Mouse (Mus musculus): ENCODE data around the gene Stk11ip. TPM values are rescaled to one million over a fixed set of nuclear protein-coding genes. Genes with fewer than 3 reads are reported as not detected.

Gene Stk11ip
- polyA plus RNA-seq, 1 experiment from 2014 or later: 30.5 TPM

DNA sequence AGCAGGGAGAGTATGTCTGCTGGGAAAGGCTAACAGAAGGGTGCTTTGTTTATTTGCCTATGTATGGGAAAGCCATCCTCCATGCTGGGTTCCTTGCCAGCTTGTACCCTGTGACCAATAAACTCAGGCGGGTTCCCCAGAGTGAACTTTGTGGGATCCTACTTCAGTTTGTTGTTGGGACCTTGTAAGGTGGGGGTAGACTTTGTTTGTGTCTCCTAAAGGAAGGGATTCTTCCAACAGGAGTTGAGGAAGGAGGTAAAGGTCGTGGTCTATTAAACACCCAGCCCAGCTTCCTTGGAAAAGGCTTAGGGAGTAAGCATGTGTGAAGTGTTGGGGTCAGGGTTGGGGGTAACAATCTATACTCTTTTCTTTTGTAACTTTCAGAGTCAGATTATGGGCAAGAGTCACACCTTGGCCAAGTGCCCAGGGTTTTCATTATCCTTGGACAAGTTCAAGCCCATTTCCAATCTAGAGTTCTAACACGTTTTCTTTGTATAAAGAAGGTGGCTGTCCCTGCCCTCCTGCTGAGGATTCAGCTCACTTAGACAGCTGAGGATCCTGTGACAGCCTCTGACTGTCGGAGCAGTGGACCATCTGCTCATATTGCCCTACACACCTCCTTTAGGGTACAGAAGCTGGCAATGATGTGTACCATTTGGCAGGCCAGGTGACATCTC is 40.0 kb downstream of the Stk11ip start:
- Histone ChIP-seq H3K36me3 (peaks cover 13% of the 10 kb centered on the region), H3K4me1 (peaks cover 12% of the 10 kb centered on the region), H3K9me3 (0 out of 2 replicates have a peak, but pooled peaks cover 4% of the 10 kb centered on the region), H3K27me3 (no peaks in the 10 kb centered on the region), H3K4me2 (replicated peaks) (no peak overlapping the region), H3K4me3 (no peak overlapping the region), H3K27ac (replicated peaks) (no peak overlapping the region), H3K9ac (replicated peaks) (no peak overlapping the region)
- 49% methylated on average over 4 of the region's 4 CpGs for WGBS
- ATAC-seq (ENCODE audit: low FRiP score, low read depth): no peak

GRCm38 (mm10) chr1:75561898-75562238 is 40.5 kb downstream of the Stk11ip start:
- no peak for ATAC-seq (ENCODE audit: low FRiP score, low read depth)
- H3K27ac ChIP-seq (replicated peaks): no peak overlapping the region
- H3K4me3 ChIP-seq: no peak overlapping the region
- H3K36me3 ChIP-seq: peaks cover 9% of the 10 kb centered on the region
- H3K27me3 ChIP-seq: no peaks in the 10 kb centered on the region
- H3K4me1 ChIP-seq: peaks cover 12% of the 10 kb centered on the region
- H3K9ac ChIP-seq (replicated peaks): no peak overlapping the region
- no peak overlapping the region for H3K4me2 ChIP-seq (replicated peaks)
- 0 out of 2 replicates have a peak, but pooled peaks cover 4% of the 10 kb centered on the region for H3K9me3 ChIP-seq
- WGBS: 73% methylated on average over 1 of the region's 1 CpGs

DNA sequence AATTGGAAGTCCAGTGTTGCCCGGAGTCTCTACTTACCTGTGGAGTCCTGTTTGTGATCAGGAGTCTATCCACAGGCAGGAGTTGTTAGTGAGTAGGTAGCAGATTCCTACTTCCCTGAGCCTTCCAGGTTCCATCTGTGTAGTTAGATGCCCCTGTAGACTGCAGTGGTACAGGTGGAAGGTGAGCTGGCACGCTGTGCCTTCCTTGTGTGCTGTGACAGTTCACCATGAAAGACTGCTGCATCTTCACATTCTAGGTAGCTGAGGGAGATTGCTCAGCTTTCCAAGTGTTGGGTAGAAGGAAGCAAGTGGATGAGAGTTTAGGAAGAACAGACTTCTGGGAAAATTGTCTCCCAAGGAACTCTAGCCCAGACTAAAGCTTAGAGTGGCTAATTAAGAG is 42.8 kb downstream of the Stk11ip start:
- peaks cover 9% of the 10 kb centered on the region; the same call in 1 of the 2 replicates for H3K4me1 ChIP-seq
- H3K9me3 ChIP-seq: 0 out of 2 replicates have a peak, but pooled peaks cover 4% of the 10 kb centered on the region
- no peak overlapping the region for H3K27ac ChIP-seq (replicated peaks)
- H3K4me3 ChIP-seq: no peak overlapping the region
- H3K4me2 ChIP-seq (replicated peaks): no peak overlapping the region
- WGBS: 96% methylated on average over 2 of the region's 2 CpGs
- no peak for ATAC-seq (ENCODE audit: low FRiP score, low read depth)
- H3K36me3 ChIP-seq: no peaks in the 10 kb centered on the region
- H3K9ac ChIP-seq (replicated peaks): no peak overlapping the region
- H3K27me3 ChIP-seq: peaks cover 5% of the 10 kb centered on the region

- no peaks in the 10 kb centered on the region for H3K36me3 ChIP-seq
- 0 out of 2 replicates have a peak, but pooled peaks cover 4% of the 10 kb centered on the region for H3K9me3 ChIP-seq
- H3K27ac ChIP-seq (replicated peaks): no peak overlapping the region
- H3K9ac ChIP-seq (replicated peaks): no peak overlapping the region
- peaks cover 5% of the 10 kb centered on the region for H3K27me3 ChIP-seq
- no peak overlapping the region for H3K4me2 ChIP-seq (replicated peaks)
- H3K4me1 ChIP-seq: peaks cover 2% of the 10 kb centered on the region; the same call in 1 of the 2 replicates
- ATAC-seq (ENCODE audit: low FRiP score, low read depth): no peak
- 69% methylated on average over 5 of the region's 5 CpGs for WGBS
- no peak overlapping the region for H3K4me3 ChIP-seq
Measured at GRCm38 (mm10) chr1:75564916-75565315, 43.6 kb downstream of the Stk11ip start.

DNA sequence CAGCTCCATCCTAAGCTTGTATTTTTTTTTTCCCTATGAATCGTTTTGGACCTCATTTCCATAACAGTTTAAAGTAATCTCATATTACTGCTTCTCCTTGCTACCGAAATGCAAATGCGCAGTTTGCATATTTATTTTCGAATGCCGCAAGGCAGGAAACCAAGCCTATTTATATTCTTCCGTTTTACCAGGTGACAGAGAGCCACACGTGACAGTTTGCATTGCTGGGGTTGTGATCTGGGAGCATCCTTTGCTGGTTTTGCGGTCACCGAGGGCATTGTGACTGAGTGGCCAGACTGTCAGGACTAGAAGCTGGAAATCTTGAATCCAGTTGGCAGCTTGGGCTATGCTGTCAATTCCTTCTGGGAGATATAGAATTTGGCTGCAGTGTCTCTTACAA is 44.3 kb downstream of the Stk11ip start:
- Histone ChIP-seq H3K9me3 (0 out of 2 replicates have a peak, but pooled peaks cover 4% of the 10 kb centered on the region), H3K27me3 (peaks cover 8% of the 10 kb centered on the region), H3K36me3 (no peaks in the 10 kb centered on the region), H3K27ac (replicated peaks) (no peak overlapping the region), H3K4me2 (replicated peaks) (no peak overlapping the region), H3K9ac (replicated peaks) (no peak overlapping the region), H3K4me3 (no peak overlapping the region), H3K4me1 (no peaks in the 10 kb centered on the region)
- 73% methylated on average over 9 of the region's 9 CpGs for WGBS
- no peak for ATAC-seq (ENCODE audit: low FRiP score, low read depth)

DNA sequence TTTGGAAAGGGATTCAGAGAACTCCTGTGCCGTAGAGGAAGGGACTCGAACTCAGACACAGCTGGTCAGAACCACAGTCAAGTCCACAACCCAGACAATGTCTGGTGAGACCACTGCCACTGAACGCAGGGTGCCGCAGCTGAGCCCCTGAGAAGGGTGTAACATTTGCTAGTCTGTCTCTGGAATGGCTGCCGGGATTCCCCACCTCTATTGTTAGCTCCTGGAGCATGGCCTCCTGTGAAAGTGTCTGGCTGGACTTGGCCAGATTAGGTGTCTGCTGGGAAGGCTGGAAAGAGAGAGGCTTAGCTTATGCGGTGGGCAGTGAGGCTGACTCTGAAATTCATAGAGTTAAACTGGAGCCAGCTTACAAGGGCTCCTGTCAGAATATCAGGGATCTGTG is 49.1 kb downstream of the Stk11ip start:
- Histone ChIP-seq H3K9ac (replicated peaks) (no peak overlapping the region), H3K4me1 (no peaks in the 10 kb centered on the region), H3K36me3 (no peaks in the 10 kb centered on the region), H3K27me3 (peaks cover 8% of the 10 kb centered on the region), H3K9me3 (no peaks in the 10 kb centered on the region), H3K27ac (replicated peaks) (no peak overlapping the region), H3K4me3 (no peak overlapping the region), H3K4me2 (replicated peaks) (no peak overlapping the region)
- 66% methylated on average over 6 of the region's 6 CpGs for WGBS
- no peak for ATAC-seq (ENCODE audit: low FRiP score, low read depth)

GRCm38 (mm10) chr1:75572776-75573175 is 51.4 kb downstream of the Stk11ip start:
- no peak overlapping the region for H3K4me3 ChIP-seq
- H3K27ac ChIP-seq (replicated peaks): no peak overlapping the region
- H3K9me3 ChIP-seq: no peaks in the 10 kb centered on the region
- H3K9ac ChIP-seq (replicated peaks): no peak overlapping the region
- 75% methylated on average over 6 of the region's 6 CpGs for WGBS
- no peaks in the 10 kb centered on the region for H3K36me3 ChIP-seq
- ATAC-seq (ENCODE audit: low FRiP score, low read depth): no peak
- peaks cover 8% of the 10 kb centered on the region for H3K27me3 ChIP-seq
- no peak overlapping the region for H3K4me2 ChIP-seq (replicated peaks)
- H3K4me1 ChIP-seq: no peaks in the 10 kb centered on the region

- no peak overlapping the region for H3K27ac ChIP-seq (replicated peaks)
- H3K4me2 ChIP-seq (replicated peaks): no peak overlapping the region
- no peak overlapping the region for H3K9ac ChIP-seq (replicated peaks)
- no peaks in the 10 kb centered on the region for H3K9me3 ChIP-seq
- no peak for ATAC-seq (ENCODE audit: low FRiP score, low read depth)
- H3K27me3 ChIP-seq: peaks cover 2% of the 10 kb centered on the region; the same call in 1 of the 2 replicates
- 78% methylated on average over 7 of the region's 7 CpGs for WGBS
- H3K4me3 ChIP-seq: no peak overlapping the region
- H3K36me3 ChIP-seq: no peaks in the 10 kb centered on the region
- no peaks in the 10 kb centered on the region for H3K4me1 ChIP-seq
Measured at GRCm38 (mm10) chr1:75573715-75574114, 52.4 kb downstream of the Stk11ip start.

DNA sequence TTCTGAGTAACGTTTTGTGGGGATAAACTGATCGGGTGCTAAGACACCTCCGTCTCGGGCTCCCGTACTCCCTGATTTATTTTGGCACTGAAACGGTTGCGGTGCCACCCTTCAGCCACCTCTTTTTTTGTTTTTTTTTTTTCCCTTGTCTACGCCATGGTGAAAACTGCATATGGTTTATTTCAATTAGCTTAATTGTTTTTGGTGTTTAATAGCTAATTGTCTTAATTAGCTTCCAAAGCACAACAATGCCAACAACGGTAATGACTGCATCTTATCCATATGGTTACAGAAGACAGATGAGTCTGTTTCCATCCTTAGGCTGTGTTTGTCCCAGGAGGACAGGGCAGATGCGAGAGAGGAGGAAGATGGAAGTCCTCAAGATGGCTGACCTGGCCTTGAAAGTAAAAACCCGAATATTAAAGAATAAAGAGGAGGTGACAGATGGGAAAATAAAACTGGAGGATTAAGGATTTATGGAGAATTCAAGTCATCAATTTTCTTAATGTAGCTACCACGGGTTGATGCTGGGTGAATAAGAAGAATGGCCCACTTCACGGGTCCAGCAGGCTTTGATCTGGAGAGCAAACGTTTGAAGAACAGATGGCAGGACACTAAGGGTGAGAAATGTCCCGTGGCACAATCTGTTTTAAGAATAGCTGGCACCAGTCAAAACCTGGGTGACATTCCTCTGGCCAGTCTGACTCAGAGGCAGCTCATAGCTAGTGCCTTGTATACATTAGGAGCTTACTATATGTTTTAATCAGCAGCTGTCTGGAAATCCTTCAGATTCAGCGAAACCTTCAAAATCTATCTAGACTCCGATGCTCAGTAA is 53.4 kb downstream of the Stk11ip start:
- Histone ChIP-seq H3K4me3 (no peak overlapping the region), H3K9me3 (no peaks in the 10 kb centered on the region), H3K4me1 (no peaks in the 10 kb centered on the region), H3K27me3 (peaks cover 2% of the 10 kb centered on the region; the same call in 1 of the 2 replicates), H3K27ac (replicated peaks) (no peak overlapping the region), H3K4me2 (replicated peaks) (no peak overlapping the region), H3K9ac (replicated peaks) (no peak overlapping the region), H3K36me3 (no peaks in the 10 kb centered on the region)
- no peak for ATAC-seq (ENCODE audit: low FRiP score, low read depth)
- WGBS: 80% methylated on average over 17 of the region's 17 CpGs

- H3K27ac ChIP-seq (replicated peaks): peak overlapping the region; percentile 72
- no peak overlapping the region for H3K4me3 ChIP-seq
- H3K9me3 ChIP-seq: no peaks in the 10 kb centered on the region
- H3K27me3 ChIP-seq: no peaks in the 10 kb centered on the region
- no peak overlapping the region for H3K9ac ChIP-seq (replicated peaks)
- peaks cover 4% of the 10 kb centered on the region; the same call in 1 of the 2 replicates for H3K4me1 ChIP-seq
- 23% methylated on average over 7 of the region's 7 CpGs for whole genome bisulfite sequencing
- ATAC-seq (ENCODE audit: low FRiP score, low read depth): no peak
- H3K36me3 ChIP-seq: no peaks in the 10 kb centered on the region
- no peak overlapping the region for H3K4me2 ChIP-seq (replicated peaks)
Measured at GRCm38 (mm10) chr1:75581936-75582624, 60.8 kb downstream of the Stk11ip start.

- Histone ChIP-seq H3K9me3 (no peaks in the 10 kb centered on the region), H3K27ac (replicated peaks) (peak overlapping the region; percentile 72), H3K36me3 (no peaks in the 10 kb centered on the region), H3K9ac (replicated peaks) (no peak overlapping the region), H3K4me1 (peaks cover 4% of the 10 kb centered on the region; the same call in 1 of the 2 replicates), H3K4me2 (replicated peaks) (no peak overlapping the region), H3K4me3 (no peak overlapping the region), H3K27me3 (no peaks in the 10 kb centered on the region)
- 55% methylated on average over 5 of the region's 5 CpGs for WGBS
- 0 out of 2 replicates have a peak, but pooled peaks have one; percentile 58 for ATAC-seq (ENCODE audit: low FRiP score, low read depth)
Measured at GRCm38 (mm10) chr1:75582625-75582956, 61.3 kb downstream of the Stk11ip start.

DNA sequence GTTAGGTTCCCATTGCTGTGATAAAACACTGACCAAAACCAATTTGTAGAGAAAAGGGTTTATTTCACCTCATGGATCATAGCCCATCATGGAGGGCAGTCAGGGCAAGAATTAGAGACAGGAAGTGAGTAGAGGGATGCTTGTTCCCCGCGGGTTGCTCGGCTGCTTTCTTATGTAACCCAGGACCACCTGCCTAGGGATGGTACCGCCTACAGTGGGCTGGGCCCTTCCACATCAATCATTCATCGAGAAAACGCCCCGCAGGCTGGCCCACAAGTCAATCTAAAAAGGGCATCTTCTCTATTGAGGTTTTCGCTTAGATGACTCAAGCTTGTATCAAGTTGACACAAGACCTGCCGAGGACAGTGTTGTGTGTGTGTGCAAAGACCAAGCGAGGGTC is 61.7 kb downstream of the Stk11ip start:
- H3K4me2 ChIP-seq (replicated peaks): no peak overlapping the region
- H3K36me3 ChIP-seq: no peaks in the 10 kb centered on the region
- no peak overlapping the region for H3K9ac ChIP-seq (replicated peaks)
- no peak for ATAC-seq (ENCODE audit: low FRiP score, low read depth)
- no peaks in the 10 kb centered on the region for H3K27me3 ChIP-seq
- no peaks in the 10 kb centered on the region for H3K9me3 ChIP-seq
- peaks cover 6% of the 10 kb centered on the region for H3K4me1 ChIP-seq
- no peak overlapping the region for H3K4me3 ChIP-seq
- H3K27ac ChIP-seq (replicated peaks): 0 out of 2 replicates have a peak overlapping the region, but pooled peaks have one; percentile 72
- WGBS: 75% methylated on average over 10 of the region's 10 CpGs

All from midbrain, embryonic 12.5 days (tissue).